Mouse (Mus musculus): ENCODE results near the gene Slf2. TPM values are rescaled to one million over a fixed set of nuclear protein-coding genes. Genes with fewer than 3 reads are reported as not detected.

Slf2 gene
- 20.7 and 24.4 TPM in 2 replicates for polyA plus RNA-seq (2015; fragmentation: Nextera tagmentation; extraction: Ambion mirVana)

DNA sequence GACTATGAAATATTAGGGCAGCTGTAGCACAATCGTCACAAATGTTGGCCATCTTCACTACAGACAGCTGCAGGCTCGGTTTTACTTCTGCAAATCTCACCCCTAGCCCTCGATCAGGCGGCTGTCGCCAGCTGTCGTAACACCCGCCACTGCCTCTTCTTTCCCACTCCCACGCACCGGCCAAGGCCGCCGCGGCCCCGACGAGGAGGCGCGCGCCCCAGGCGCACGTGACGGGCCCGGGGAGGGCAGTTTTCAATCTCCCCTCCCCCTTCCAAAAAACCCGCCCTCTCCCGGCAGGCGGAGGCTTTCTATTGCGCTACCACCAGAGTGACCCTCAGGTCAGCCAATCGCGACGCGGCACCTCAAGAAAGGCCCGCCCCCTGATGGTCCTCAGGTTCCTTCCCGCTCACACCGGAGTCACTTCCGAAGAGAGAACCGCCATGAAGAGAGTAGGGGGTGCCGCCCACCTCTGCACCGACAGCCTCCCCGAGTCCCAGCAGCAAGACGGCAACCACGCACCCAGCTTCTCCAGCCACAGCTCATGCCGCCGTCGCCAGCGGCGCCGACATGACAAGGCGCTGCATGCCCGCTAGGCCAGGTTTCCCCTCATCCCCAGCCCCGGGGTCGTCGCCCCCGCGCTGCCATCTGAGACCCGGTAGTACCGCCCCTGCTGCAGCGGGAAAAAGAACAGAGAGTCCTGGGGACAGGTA lies at the start of gene Slf2:
Gene Slf2 (plus strand): TSS at position 408 of the 710 bp plus-strand sequence.

DNA sequence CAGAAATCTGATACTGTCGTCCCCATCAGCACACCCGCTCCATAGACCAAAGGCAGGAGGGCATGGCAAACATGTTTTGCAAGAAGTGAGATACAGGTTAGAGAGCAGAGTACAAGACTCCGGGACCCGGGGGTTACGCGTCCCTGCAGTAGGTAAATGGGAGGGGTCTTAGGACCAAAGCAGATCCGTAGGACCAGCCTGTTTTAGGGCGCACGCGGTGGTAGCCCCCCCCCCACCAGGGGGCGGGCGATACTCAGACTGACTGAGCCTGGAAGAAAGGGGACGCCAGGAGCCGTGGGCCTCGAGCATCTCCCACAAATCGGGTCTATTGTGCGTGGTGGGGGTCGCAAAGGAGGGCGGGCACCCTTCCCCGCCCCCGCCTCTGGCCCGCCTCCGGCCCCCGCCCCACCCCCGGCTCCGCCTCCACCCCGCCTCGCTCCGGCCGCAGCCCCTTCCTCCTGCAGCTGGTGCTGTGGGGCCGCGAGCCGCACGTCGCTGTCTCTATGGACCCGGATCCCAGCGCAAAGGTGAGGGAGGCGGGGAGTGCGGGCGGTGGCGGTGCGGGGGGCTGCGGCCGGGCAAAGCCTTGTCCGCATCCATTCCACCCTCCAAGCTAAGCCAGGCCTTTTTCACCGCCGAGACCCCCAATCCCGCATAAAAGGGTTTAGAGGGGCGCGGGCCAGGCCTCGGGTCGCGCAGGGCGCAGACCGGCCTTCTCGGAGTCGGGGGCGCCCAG lies 58.0 kb downstream of the Slf2 start, which contains the start of gene Sema4g:
Gene Sema4g (plus strand): TSS at position 271 of the 736 bp plus-strand sequence.

DNA sequence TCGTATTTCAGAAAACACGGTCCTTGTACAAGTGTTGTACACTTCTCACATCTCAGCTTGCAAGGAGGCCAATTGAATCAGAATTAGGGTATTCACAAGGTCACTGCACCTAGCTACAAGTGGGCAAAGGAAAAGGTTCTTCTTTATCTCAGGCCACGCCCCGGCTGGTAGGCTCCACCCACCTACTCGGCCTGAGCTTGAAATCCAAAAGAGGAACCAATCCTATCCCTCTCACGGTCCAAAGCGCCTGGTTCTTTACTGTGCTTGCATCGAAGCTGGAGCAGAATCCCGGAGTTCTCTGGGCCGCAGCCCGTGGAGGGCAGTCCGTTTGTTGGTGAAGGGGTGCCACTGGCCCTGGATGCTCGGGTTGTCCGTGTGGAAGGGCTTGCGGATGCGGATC lies 74.5 kb downstream of the Slf2 start, which contains the start of gene Twnk:
Gene Twnk (plus strand): TSS at position 220 of the 400 bp plus-strand sequence.

DNA sequence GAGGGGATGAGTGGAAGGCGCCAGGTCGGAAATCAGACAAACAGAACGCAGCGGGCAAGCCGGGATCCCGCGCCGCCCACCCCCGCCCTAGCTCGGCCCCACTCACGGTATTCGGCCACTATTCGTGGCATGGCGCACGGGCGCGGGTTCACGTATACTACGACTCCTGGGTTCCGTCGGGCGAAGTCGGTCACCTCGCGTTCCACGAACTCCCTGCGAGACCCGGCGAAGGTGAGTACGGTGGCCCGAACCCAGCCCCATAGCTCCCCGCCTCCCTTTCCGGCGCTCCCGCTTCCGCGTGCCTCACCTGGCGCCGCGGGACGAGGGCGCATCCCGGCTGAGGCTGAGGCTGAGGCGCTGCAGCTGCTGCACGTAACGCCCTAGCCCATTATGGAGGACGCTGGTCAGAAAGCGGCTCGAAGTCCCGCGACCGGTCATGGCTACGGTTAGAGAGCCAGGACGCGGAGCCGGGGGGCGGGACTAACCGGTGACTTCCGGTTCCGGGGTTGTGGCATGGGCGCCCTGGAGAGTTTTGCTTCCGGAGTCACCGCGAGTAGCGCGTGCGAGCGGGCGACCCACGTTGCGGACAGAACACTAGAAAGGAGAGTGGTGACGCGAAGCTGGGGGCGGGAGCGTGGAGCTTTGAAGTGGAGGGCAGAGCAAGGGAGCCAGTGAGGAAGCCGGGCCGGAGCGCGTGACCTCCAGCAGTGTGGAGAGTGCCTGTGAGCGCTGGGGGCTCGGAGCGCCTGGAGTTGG lies 75.2 kb downstream of the Slf2 start, which contains the start of gene Mrpl43:
Gene Mrpl43 (minus strand): TSS at position 486 of the 756 bp plus-strand sequence.

DNA sequence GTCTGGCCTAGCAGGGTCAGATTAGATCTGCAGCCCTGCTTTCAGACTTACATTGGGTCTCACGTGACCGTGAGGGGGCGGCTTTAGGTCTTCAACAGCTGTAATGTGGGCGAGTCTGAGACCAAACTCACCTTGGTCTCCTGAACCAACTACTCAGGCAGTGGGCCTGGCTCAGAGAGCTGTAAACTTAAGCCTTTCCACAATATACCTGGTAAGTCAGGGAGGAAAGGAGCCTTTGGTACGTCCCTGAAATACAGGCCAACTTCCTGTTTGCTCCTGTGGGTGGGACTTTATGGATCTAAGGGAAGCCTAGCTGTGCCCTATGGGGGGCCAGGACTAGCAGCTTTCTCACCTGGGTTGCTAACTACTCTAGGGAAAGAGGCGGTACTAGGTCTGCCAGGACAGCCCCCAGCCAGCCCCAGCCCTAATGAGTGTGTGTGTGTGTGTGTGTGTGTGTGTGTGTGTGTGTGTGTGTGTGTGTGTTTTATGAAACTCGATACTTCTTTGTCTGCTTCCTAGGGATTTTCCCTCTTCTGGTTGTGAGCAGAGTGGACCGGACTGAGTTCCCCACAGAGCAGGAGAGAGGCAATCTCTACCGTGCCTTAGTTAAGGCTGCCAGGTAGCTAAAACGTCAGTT lies 83.5 kb downstream of the Slf2 start, which contains the start of gene Lzts2:
Gene Lzts2 (plus strand): TSS at position 80 of the 637 bp plus-strand sequence.

Other genes starting within 250 kb of the Slf2 start
- not detected in 2 replicates for gene Pax2, start 175.1 kb upstream of the Slf2 start, polyA plus RNA-seq (2015; fragmentation: Nextera tagmentation; extraction: Ambion mirVana)
- 0.06 and 0.18 TPM in 2 replicates for gene Sema4g, start 58.0 kb downstream of the Slf2 start, polyA plus RNA-seq (2015; fragmentation: Nextera tagmentation; extraction: Ambion mirVana)
- gene Twnk, start 74.5 kb downstream of the Slf2 start, polyA plus RNA-seq (2015; fragmentation: Nextera tagmentation; extraction: Ambion mirVana): 13.3 and 16.7 TPM in 2 replicates
- 72.1 and 72.3 TPM in 2 replicates for gene Mrpl43, start 75.3 kb downstream of the Slf2 start, polyA plus RNA-seq (2015; fragmentation: Nextera tagmentation; extraction: Ambion mirVana)
- gene Lzts2, start 83.3 kb downstream of the Slf2 start, polyA plus RNA-seq (2015; fragmentation: Nextera tagmentation; extraction: Ambion mirVana): 31.4 and 40.7 TPM in 2 replicates
- 0.17 and 0.21 TPM in 2 replicates for gene Pdzd7, start 114.6 kb downstream of the Slf2 start, polyA plus RNA-seq (2015; fragmentation: Nextera tagmentation; extraction: Ambion mirVana)
- 11.2 and 13.3 TPM in 2 replicates for gene Sfxn3, start 116.4 kb downstream of the Slf2 start, polyA plus RNA-seq (2015; fragmentation: Nextera tagmentation; extraction: Ambion mirVana)
- gene Kazald1, start 144.1 kb downstream of the Slf2 start, polyA plus RNA-seq (2015; fragmentation: Nextera tagmentation; extraction: Ambion mirVana): 2.4 and 5.4 TPM in 2 replicates
- 0.11 and 0.18 TPM in 2 replicates for gene Tlx1, start 219.5 kb downstream of the Slf2 start, polyA plus RNA-seq (2015; fragmentation: Nextera tagmentation; extraction: Ambion mirVana)

Data from skeletal muscle tissue, postnatal 0 days (tissue).